Mouse (Mus musculus) heart, embryonic 13.5 days (tissue): Measurements from ENCODE around the gene Slain1. TPM values are rescaled to one million over a fixed set of nuclear protein-coding genes. Genes with fewer than 3 reads are reported as not detected.

ENCODE experiments used
- ATAC-seq: fragments of 200-750 bp; cut with Nextera tagmentation; 2 replicates; pipeline ENCODE4 v1.8.0; 2017; ENCODE audit warnings: moderate TSS enrichment; ENCODE audit not compliant: insufficient number of reproducible peaks, low FRiP score, low TSS enrichment; ENCODE audit errors: extremely low read depth
- H3K27ac ChIP-seq: fragments of 300-500 bp; sonication (generic); replicated peaks from 2 replicates; pipeline ENCODE4 v1.5.1; 2015; ENCODE audit warnings: moderate library complexity, mild to moderate bottlenecking, inconsistent platforms
- H3K27me3 ChIP-seq: fragments of 300-500 bp; sonication (generic); replicated peaks from 2 replicates; pipeline ENCODE4 v1.6.1; 2015; ENCODE audit warnings: mild to moderate bottlenecking, inconsistent platforms
- H3K36me3 ChIP-seq: fragments of 300-500 bp; sonication (generic); 2 replicates; pipeline ENCODE4 v1.6.1; 2015; ENCODE audit warnings: mild to moderate bottlenecking, inconsistent platforms
- H3K4me1 ChIP-seq: fragments of 300-500 bp; sonication (generic); 2 replicates; pipeline ENCODE4 v1.6.1; 2015; ENCODE audit warnings: inconsistent platforms
- H3K4me2 ChIP-seq: fragments of 300-500 bp; sonication (generic); 2 replicates; pipeline ENCODE4 v1.6.1; 2015; ENCODE audit warnings: inconsistent platforms, mild to moderate bottlenecking, moderate library complexity
- H3K4me3 ChIP-seq: fragments of 300-500 bp; sonication (generic); 2 replicates; pipeline ENCODE4 v1.5.1; 2015; ENCODE audit warnings: moderate library complexity, mild to moderate bottlenecking, inconsistent platforms
- H3K9ac ChIP-seq: fragments of 300-500 bp; sonication (generic); 2 replicates; pipeline ENCODE4 v1.6.1; 2015; ENCODE audit warnings: inconsistent platforms, mild to moderate bottlenecking, moderate library complexity
- H3K9me3 ChIP-seq: fragments of 300-500 bp; sonication (generic); 2 replicates; pipeline ENCODE4 v1.6.1; 2016; ENCODE audit warnings: inconsistent platforms
- WGBS: fragments of 180-500 bp; shearing (Covaris S2); methylation state at CpG from one replicate; pipeline ENCODE4 v1.1.7; 2015; ENCODE audit warnings: mixed read lengths; 5-methylcytosine and 5-hydroxymethylcytosine counted together
- polyA plus RNA-seq: library from polyadenylated mRNA; unstranded; fragments of >200 nt; fragmentation: Nextera tagmentation; extraction: Ambion mirVana; gene quantifications from 2 replicates; pipeline ENCODE4 v1.2.1, GENCODE M21; 2015

Gene Slain1
- 0.31 and 0.43 TPM in 2 replicates for polyA plus RNA-seq

GRCm38 (mm10) chr14:103649896-103650334, at the start of gene Slain1:
Gene Slain1, plus strand, starts transcription at chr14:103650228.
- H3K9me3 ChIP-seq: no peaks in the 10 kb centered on the region
- 2% methylated on average over 32 of the region's 32 CpGs for WGBS
- H3K27ac ChIP-seq: no peak within 1 kb of the TSS
- H3K36me3 ChIP-seq: no peaks in the 10 kb centered on the region
- H3K9ac ChIP-seq: peak within 1 kb of the TSS; percentile 81
- H3K4me2 ChIP-seq: peak within 1 kb of the TSS; percentile 100
- H3K27me3 ChIP-seq: peaks cover 59% of the 10 kb centered on the region
- peak; percentile 82; the same call in 1 of the 2 replicates for ATAC-seq
- peaks cover 7% of the 10 kb centered on the region for H3K4me1 ChIP-seq
- H3K4me3 ChIP-seq: peak within 1 kb of the TSS; percentile 81

- no peak overlapping the region for H3K9ac ChIP-seq
- no peak for ATAC-seq
- no peaks in the 10 kb centered on the region for H3K36me3 ChIP-seq
- no peaks in the 10 kb centered on the region for H3K27me3 ChIP-seq
- H3K27ac ChIP-seq: no peak overlapping the region
- no peak overlapping the region for H3K4me2 ChIP-seq
- no peaks in the 10 kb centered on the region for H3K4me1 ChIP-seq
- H3K4me3 ChIP-seq: no peak overlapping the region
- WGBS: 76% methylated on average over 8 of the region's 8 CpGs
- no peaks in the 10 kb centered on the region for H3K9me3 ChIP-seq
These were observed 42.0 kb upstream of the Slain1 start for GRCm38 (mm10) chr14:103608063-103608462.

- no peak overlapping the region for H3K4me3 ChIP-seq
- no peak overlapping the region for H3K4me2 ChIP-seq
- no peaks in the 10 kb centered on the region for H3K9me3 ChIP-seq
- 78% methylated on average over 6 of the region's 6 CpGs for WGBS
- H3K36me3 ChIP-seq: no peaks in the 10 kb centered on the region
- no peaks in the 10 kb centered on the region for H3K4me1 ChIP-seq
- no peak overlapping the region for H3K9ac ChIP-seq
- H3K27ac ChIP-seq: no peak overlapping the region
- ATAC-seq: no peak
- H3K27me3 ChIP-seq: no peaks in the 10 kb centered on the region
These were observed 36.3 kb upstream of the Slain1 start for GRCm38 (mm10) chr14:103613573-103614271.

- ATAC-seq: no peak
These were observed 35.8 kb upstream of the Slain1 start for GRCm38 (mm10) chr14:103614272-103614587.

GRCm38 (mm10) chr14:103619756-103620155, 30.3 kb upstream of the Slain1 start:
- no peak overlapping the region for H3K9ac ChIP-seq
- 70% methylated on average over 4 of the region's 4 CpGs for WGBS
- no peaks in the 10 kb centered on the region for H3K36me3 ChIP-seq
- H3K9me3 ChIP-seq: no peaks in the 10 kb centered on the region
- H3K27me3 ChIP-seq: no peaks in the 10 kb centered on the region
- no peak for ATAC-seq
- H3K4me1 ChIP-seq: no peaks in the 10 kb centered on the region
- no peak overlapping the region for H3K4me2 ChIP-seq
- H3K4me3 ChIP-seq: no peak overlapping the region
- no peak overlapping the region for H3K27ac ChIP-seq

More at GRCm38 (mm10) chr14:103614272-103614587, 35.8 kb upstream of the Slain1 start:
- 80% methylated on average over 4 of the region's 4 CpGs for WGBS
- H3K4me3 ChIP-seq: no peak overlapping the region
- no peak overlapping the region for H3K4me2 ChIP-seq
- H3K9me3 ChIP-seq: no peaks in the 10 kb centered on the region
- H3K27me3 ChIP-seq: no peaks in the 10 kb centered on the region
- H3K9ac ChIP-seq: no peak overlapping the region
- H3K36me3 ChIP-seq: no peaks in the 10 kb centered on the region
- H3K4me1 ChIP-seq: no peaks in the 10 kb centered on the region
- no peak overlapping the region for H3K27ac ChIP-seq

GRCm38 (mm10) chr14:103621207-103621606, 28.8 kb upstream of the Slain1 start:
- no peak overlapping the region for H3K9ac ChIP-seq
- no peaks in the 10 kb centered on the region for H3K4me1 ChIP-seq
- no peak for ATAC-seq
- H3K9me3 ChIP-seq: no peaks in the 10 kb centered on the region
- H3K4me2 ChIP-seq: no peak overlapping the region
- no peaks in the 10 kb centered on the region for H3K27me3 ChIP-seq
- no peaks in the 10 kb centered on the region for H3K36me3 ChIP-seq
- H3K27ac ChIP-seq: no peak overlapping the region
- 77% methylated on average over 2 of the region's 2 CpGs for WGBS
- H3K4me3 ChIP-seq: no peak overlapping the region

GRCm38 (mm10) chr14:103626100-103626499, 23.9 kb upstream of the Slain1 start:
- Histone ChIP-seq H3K4me1 (no peaks in the 10 kb centered on the region), H3K9me3 (no peaks in the 10 kb centered on the region), H3K27ac (no peak overlapping the region), H3K27me3 (no peaks in the 10 kb centered on the region), H3K4me2 (no peak overlapping the region), H3K9ac (no peak overlapping the region), H3K4me3 (no peak overlapping the region), H3K36me3 (no peaks in the 10 kb centered on the region)
- WGBS: 74% methylated on average over 6 of the region's 6 CpGs
- no peak for ATAC-seq

GRCm38 (mm10) chr14:103629639-103630364, 20.2 kb upstream of the Slain1 start:
- Histone ChIP-seq H3K9me3 (peaks cover 4% of the 10 kb centered on the region; the same call in 1 of the 2 replicates), H3K27me3 (no peaks in the 10 kb centered on the region), H3K9ac (no peak overlapping the region), H3K4me2 (no peak overlapping the region), H3K27ac (no peak overlapping the region), H3K4me3 (no peak overlapping the region), H3K4me1 (no peaks in the 10 kb centered on the region), H3K36me3 (no peaks in the 10 kb centered on the region)
- WGBS: 77% methylated on average over 7 of the region's 7 CpGs
- ATAC-seq: no peak

GRCm38 (mm10) chr14:103630545-103630944, 19.5 kb upstream of the Slain1 start:
- H3K36me3 ChIP-seq: no peaks in the 10 kb centered on the region
- H3K4me1 ChIP-seq: no peaks in the 10 kb centered on the region
- H3K27ac ChIP-seq: no peak overlapping the region
- H3K9ac ChIP-seq: no peak overlapping the region
- WGBS: 78% methylated on average over 8 of the region's 8 CpGs
- H3K4me2 ChIP-seq: no peak overlapping the region
- no peak for ATAC-seq
- peaks cover 7% of the 10 kb centered on the region; the same call in 1 of the 2 replicates for H3K9me3 ChIP-seq
- H3K27me3 ChIP-seq: no peaks in the 10 kb centered on the region
- no peak overlapping the region for H3K4me3 ChIP-seq

GRCm38 (mm10) chr14:103643933-103644332, 6.1 kb upstream of the Slain1 start:
- H3K4me2 ChIP-seq: no peak overlapping the region
- no peak overlapping the region for H3K27ac ChIP-seq
- no peak overlapping the region for H3K4me3 ChIP-seq
- ATAC-seq: no peak
- H3K4me1 ChIP-seq: no peaks in the 10 kb centered on the region
- WGBS: 64% methylated on average over 3 of the region's 3 CpGs
- H3K36me3 ChIP-seq: no peaks in the 10 kb centered on the region
- H3K27me3 ChIP-seq: peaks cover 16% of the 10 kb centered on the region
- no peaks in the 10 kb centered on the region for H3K9me3 ChIP-seq
- H3K9ac ChIP-seq: no peak overlapping the region

GRCm38 (mm10) chr14:103647981-103648380, 2.0 kb upstream of the Slain1 start:
- no peak overlapping the region for H3K27ac ChIP-seq
- H3K9ac ChIP-seq: no peak overlapping the region

More at GRCm38 (mm10) chr14:103647981-103648380, 2.0 kb upstream of the Slain1 start:
- no peaks in the 10 kb centered on the region for H3K9me3 ChIP-seq
- ATAC-seq: no peak
- no peak overlapping the region for H3K4me3 ChIP-seq
- 71% methylated on average over 2 of the region's 2 CpGs for WGBS
- peaks cover 55% of the 10 kb centered on the region for H3K27me3 ChIP-seq
- peaks cover 7% of the 10 kb centered on the region for H3K4me1 ChIP-seq
- no peak overlapping the region for H3K4me2 ChIP-seq
- H3K36me3 ChIP-seq: no peaks in the 10 kb centered on the region
